Mouse (Mus musculus) WW6 (cell line): ENCODE measurements around the gene Ccnf.

ENCODE experiments used
- DNase-seq: peaks from one replicate; pipeline ENCODE4 v3.0.0-alpha.2; 2013; ENCODE audit warnings: low read depth, low spot score

Ccnf gene

DNA sequence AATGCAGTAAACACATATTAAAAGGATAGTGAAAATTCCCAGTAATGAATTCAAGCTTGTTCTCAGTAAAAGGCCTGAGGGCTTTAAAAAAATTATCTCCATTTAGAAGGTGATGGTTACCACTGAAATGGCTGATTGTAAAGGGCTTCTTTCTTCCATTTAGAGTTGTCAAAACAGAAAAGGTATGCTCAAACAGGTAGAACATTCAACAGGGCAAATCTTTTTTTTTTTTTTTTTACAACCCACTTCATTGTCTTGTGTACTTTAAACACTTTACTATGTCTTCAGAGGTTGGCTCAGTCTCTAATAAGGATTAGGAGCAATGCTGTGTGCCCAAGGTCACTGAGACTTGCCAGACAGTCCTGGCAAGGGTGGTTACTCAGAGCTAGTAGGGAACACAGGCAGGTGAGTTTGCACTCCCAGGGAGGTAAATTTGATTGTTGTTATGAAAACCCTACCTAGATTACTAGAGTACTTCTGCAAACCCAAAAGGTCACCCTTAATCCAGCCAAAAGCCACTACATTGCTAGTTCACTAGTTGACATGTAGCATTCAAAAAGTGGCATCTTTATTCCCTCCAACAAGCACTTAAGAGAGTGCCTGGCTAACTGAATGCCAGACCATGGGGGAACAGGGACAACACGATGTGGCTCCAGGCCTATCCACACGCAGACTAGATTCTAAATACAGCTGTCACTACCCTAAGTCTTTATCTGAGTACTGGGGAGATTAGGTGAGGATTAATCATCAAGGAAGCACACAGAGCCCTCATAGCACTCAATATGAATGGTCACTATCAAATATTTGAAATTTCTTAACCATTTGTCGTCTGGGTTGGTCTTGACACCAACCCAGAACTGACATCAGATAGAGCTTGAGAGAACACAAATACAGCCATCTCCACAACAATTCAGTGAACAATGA, 47.4 kb downstream of the Ccnf start:
- no peak for DNase-seq

- DNase-seq: no peak
Observed at GRCm38 (mm10) chr17:24203068-24203467, 48.2 kb downstream of the Ccnf start.

GRCm38 (mm10) chr17:24201092-24201491, 50.2 kb downstream of the Ccnf start:
- no peak for DNase-seq

DNA sequence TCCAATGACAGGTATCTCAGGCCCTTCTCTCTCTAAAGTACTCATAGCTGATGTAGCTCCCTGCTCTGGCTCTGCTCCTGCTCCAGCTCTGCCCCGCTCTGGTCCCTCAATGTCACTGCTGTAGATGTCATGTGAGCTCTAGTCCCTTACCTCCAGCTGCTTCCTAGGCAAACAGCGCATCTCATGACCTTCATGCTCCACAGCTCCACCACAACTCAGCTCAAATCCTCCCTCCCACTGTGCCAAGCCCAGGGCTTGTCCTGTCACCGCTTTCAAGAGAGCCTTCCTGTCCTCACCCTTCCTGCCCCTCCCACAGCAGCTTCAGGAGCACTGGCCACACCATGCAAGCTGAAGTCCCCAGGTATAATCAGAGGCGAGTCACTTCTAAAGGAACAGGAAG, 51.5 kb downstream of the Ccnf start:
- DNase-seq: no peak

GRCm38 (mm10) chr17:24199252-24199651, 52.0 kb downstream of the Ccnf start:
- no peak for DNase-seq

DNA sequence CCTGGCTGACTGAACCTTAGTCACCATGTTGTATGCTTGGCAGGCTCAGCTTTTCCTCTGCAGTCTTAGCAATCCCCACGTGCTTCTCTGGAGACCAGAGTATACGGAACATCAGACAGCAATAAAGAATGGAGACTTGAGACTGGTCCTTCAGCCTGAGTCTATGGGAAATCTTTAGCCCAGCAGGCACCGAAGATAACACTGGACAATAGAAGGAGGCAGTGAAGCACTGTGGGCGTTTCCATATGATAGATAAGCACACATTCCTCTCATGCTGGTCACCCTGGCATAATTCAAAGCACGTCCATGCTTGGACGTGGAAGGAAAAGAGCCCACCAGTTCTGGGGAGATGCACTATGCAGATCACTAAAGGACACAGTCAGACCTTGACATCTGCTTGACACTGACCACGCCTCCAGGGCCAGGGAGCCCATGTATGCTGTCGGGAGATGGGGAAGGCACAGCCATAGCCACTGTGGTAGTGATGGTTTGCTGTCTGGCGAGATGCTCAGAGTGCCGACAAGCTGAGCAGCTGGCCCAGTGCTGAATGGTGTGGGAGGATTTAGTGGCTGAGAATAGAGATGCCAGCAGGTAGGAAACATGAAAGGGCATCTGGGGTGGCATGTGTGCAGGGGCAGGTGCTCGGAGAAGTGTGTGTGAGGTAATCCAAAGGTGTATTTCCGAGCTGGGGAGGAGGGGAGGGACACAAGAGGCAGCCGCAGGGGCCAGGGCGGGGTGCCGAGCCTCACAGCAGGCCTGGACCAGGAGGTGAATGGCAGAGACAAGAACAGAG, 54.1 kb downstream of the Ccnf start:
- no peak for DNase-seq

DNA sequence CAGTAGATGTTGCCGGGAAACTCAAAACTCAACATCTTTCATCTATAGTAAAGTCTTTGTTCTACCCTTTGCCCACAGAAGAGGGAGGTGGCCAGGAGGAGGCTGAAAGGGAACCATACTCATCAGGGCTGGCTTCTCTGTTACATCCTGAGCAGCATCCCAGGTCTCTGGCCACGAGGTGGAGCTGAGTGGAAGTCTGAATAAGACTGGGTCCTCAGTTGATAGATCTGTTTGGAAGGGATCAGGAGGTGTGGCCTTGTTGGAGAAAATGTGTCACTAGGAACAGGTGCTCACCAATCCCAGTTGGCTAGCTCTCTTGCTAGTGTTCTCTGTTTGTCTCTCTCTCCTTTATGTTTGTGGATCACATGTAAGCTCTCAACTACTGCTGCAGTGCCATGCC, 55.9 kb downstream of the Ccnf start:
- DNase-seq: no peak

GRCm38 (mm10) chr17:24193769-24194168, 57.5 kb downstream of the Ccnf start:
- no peak for DNase-seq

DNA sequence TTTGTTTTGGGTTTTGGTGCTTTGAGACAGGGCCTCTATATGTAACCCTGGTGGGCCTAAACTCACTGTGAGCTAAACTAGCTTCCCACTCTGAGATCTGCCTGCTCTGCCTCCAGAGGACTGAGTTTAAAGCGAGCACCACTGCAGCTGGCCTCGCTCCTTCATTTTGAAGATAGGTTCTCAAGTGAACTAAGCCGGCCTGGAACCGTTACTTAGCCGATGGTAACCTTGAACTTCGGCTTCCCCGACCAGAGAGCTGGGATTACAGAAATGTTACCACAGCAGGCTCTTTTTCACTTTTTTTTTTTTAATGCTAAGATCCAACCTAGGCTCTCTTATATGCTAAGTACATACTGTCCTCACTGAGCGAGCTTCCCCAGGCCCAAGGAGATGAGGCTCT, 58.0 kb downstream of the Ccnf start:
- no peak for DNase-seq

DNA sequence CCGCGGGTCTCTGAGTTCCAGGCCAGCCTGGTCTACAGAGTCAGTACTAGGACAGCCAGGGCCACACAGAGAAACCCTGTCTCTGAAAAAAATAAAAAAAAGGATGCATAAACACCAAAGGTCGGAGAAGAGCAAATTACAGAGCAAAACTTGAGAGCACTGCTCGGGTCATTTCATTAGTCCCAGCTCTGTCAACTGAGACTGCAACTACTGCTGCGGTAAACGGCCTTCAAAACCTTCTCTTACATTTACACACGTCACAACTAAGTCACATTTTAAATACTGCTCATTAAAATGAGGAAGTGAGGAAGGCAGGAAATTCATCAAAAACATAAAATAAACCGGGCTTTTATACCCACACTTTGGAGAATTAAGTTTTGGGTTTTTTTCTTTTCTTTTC, 58.4 kb downstream of the Ccnf start:
- DNase-seq: no peak

- no peak for DNase-seq
Observed at GRCm38 (mm10) chr17:24191481-24191880, 59.8 kb downstream of the Ccnf start.

- DNase-seq: no peak
Observed at GRCm38 (mm10) chr17:24190934-24191333, 60.4 kb downstream of the Ccnf start.

DNA sequence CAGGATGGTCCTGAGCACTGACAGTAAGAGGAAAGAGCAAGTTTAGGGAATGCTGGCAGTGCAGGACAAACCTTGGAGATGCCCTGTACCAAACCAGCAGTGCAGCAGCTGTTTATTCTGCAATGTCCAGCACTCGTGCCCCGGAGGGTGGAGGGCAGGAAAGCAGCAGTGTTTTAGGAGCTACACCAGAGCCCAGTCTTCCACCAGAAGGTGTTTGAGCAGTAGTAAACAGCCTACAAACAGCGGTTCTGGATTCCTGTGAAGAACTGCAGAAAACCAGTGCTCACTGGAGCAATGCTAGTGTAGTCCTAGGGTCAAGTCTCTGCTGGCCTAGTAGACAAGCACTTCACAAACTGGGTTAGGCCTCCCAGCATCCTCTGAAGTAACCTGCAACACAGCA, 77.0 kb downstream of the Ccnf start:
- DNase-seq: no peak

- no peak for DNase-seq
Observed at GRCm38 (mm10) chr17:24173423-24173822, 77.9 kb downstream of the Ccnf start.
